Mouse (Mus musculus) forelimb bud, embryonic 11.5 days (tissue): ENCODE results near the gene Chid1.

Experiments
- DNase-seq: peaks from one replicate; pipeline ENCODE4 v3.0.0-alpha.2; 2012; ENCODE audit warnings: low read depth, low spot score

Gene Chid1

DNA sequence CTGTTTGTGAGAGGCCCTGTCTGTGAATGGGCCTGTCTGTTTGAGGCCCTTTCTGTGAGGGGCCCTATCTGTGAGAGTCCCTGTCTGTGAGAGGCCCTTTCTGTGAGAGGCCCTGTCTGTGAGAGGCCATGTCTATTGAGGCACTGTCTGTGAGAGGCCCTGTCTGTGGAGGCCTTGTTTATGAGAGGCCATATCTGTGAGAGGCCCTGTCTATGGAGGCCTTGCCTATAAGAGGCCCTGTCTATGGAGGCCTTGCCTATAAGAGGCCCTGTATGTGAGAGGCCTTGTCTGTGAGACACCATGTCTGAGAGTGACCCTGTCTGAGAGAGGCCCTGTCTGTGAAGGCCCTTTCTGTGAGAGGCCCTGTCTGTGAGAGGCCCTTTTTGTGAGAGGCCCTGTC, 31.5 kb downstream of the Chid1 start:
- no peak for DNase-seq

DNA sequence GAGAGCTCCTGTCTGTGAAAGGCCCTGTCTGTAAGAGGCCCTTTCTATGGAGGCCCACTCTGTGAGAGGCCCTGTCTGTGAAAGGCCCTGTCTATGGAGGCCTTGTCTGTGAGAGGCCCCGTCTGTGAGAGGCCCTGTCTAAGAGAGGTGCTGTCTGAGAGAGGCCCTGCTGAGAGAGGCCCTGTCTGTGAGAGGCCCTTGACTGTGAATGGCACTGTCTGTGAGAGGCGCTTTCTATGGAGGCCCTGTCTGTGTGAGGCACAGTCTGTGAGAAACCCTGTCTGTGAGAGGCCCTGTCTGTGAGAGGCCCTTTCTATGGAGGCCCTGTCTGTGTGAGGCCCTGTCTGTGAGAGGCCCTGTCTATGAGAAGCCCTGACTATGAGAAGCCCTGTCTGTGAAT, 33.4 kb downstream of the Chid1 start:
- no peak for DNase-seq

GRCm38 (mm10) chr7:141502556-141502905, 37.1 kb downstream of the Chid1 start:
- no peak for DNase-seq

- no peak for DNase-seq
These were observed 37.7 kb downstream of the Chid1 start for GRCm38 (mm10) chr7:141501820-141502555.

- no peak for DNase-seq
These were observed 42.1 kb downstream of the Chid1 start for GRCm38 (mm10) chr7:141497600-141497999.

GRCm38 (mm10) chr7:141495940-141496339, 43.7 kb downstream of the Chid1 start:
- no peak for DNase-seq

GRCm38 (mm10) chr7:141495379-141495778, 44.3 kb downstream of the Chid1 start:
- no peak for DNase-seq

DNA sequence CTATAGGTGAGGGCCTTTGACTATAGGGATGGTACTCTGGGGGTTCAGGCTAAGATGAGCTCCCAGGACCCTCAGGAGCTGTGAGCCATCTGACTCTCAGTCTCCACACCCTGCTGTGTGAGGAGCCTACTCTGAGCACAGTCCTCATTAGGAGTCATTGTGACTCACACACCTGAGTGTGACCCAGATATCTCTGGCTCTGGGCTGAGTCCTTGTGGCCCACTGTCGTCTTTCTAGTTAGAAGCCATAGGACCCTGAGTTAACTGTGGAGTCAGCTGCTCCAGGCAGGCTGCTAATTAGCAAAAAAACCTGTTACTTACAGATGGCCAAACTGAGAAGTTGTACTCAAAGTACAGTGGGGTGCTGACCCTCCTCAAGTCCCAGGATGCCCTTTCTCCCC, 45.9 kb downstream of the Chid1 start:
- DNase-seq, result no peak

DNA sequence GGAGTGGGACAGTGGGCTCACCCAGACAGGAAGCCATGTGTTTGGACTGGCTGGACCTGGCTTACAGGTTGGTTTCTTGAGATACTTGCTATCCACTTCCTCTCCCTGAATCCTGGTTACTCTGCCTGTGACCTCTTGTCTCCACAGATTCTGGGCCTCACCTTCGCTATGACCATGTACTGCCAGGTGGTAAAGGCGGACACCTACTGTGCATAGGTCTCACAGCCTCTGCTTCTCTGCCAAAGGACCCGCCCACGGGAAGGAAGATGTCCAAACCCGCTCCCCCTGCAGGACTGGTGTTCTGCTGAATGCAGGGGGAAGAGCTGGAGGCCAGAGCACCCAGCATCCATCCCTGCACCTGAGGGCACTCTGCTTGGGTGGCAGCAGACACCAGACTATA, 46.9 kb downstream of the Chid1 start:
- no peak for DNase-seq

DNA sequence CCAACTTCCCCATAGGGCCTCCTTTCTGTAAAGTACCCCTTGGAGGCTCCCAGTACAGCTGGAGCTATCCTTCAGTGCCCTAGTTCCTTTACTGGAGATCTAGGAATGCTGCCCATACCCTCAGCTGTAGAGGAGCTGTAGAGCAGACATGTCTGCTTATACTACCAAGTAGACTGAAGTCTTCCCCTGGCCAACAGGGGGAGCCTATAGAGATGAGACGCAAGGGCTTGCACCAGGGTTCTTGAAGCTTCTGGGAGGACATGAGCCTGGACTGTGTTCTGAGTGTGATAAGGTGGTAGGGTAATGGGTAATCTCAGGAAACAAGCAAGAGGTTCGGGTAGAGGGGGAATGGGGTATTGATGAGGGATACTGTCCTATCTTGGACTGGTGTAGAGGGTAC, 48.5 kb downstream of the Chid1 start:
- no peak for DNase-seq

- DNase-seq, result no peak
These were observed 52.5 kb downstream of the Chid1 start for GRCm38 (mm10) chr7:141487141-141487540.

DNA sequence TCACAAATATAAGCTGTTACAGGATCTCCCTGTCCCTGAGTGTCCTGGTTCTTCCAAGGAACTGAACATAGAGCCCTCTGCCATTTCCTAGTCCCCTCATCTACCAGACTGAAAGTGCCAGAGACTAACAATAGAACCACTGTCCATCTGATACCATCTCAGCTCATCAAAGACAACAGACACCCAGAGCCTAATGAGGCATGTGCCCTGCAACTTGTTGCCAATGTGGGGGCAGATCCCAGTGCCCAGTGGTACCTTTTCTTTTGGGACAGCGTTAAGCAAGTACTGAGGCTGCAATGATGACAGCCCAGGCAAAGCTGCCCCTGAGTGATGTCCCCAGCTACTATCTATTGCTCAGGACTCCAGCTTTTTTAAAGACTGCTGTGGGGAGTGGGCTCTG, 53.4 kb downstream of the Chid1 start:
- no peak for DNase-seq

- DNase-seq, result no peak
These were observed 54.1 kb downstream of the Chid1 start for GRCm38 (mm10) chr7:141485606-141486005.

DNA sequence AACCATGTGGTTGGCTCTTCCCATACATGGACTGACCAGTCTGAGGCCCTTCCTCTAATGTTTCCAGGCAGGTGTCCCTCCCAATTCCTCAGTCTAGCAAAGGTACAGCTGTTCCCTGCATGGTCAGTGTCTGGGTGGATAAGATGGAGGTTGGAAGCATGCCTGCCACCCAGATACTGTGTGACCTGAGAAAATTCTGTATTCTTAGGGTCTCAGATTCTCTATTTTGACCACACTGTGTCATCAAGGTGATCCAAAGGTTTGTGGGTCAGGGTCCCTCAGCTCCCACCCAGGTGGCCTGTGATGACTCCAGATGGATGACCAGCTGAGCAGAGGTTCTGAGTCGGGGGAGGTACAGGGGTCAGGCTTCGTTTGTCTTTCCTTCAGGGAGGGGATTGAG, 54.5 kb downstream of the Chid1 start:
- DNase-seq, result no peak

DNA sequence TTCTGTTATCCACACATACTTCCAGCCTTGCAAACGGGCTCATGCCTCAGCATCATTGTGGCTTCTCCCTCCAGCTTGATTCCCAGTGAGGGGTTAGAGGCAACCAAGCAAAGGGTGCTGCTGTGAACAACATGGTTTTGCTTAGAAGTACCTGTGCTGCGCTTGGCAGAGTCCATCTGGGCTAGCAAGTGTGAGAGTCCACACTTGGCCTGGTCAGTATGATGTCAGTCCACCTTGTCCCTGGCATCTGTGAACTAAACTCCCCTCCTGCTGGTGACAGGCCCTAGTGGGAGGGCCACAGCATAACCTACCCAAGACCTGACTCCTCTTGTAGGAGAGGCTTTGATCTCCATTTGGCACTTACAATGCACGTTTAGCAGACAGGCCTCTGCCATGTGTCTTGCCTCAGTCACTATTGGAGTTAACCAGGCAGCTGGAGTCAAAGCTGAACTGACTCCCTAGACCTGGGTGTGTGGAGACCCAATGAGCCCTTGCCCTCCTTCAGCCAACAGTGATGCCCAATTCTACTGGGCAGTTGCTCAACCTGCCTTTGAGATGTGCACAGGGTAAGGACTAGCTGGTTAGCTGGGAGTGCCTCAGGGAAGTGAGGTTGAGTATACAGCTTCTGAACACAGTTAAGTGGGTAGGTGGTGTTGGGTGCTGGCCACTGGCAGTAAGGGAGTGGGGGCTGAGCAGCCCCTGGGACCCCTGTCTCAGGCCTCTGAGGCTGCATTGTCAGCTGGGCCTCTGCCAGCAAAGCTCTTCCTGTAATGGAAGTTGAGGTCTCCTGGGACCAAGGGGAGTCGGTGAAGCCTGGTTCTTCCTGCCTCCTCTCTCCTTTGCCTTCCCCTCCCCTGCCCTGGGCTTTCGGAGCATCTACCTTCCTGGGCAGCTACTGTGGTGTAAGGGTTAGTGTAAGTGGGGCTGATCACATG, 55.2 kb downstream of the Chid1 start:
- no peak for DNase-seq

GRCm38 (mm10) chr7:141483114-141483653, 56.5 kb downstream of the Chid1 start:
- no peak for DNase-seq

DNA sequence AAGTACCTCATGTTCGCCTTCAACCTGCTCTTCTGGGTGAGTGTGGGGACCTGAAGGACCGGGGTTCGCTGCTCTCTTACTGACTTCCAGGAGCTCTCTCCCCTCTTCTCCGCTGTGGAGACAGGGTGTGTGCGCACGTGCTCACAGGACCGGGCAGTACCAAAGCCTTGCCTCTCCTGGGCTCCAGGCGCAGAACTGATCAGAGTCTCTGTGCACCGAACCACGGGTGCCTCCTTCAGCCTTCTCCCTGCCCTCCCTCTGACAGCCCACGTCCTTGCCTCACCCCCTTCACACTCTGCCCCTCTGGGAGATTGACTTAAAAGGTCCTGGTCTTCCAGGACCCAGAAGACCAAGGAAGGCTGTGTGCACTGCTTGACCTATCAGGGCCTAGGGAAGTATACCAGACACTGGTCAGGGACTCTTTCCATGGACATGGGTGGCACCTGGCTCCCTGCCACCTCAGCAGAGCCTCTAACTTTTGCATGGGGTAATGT, 57.1 kb downstream of the Chid1 start:
- no peak for DNase-seq

DNA sequence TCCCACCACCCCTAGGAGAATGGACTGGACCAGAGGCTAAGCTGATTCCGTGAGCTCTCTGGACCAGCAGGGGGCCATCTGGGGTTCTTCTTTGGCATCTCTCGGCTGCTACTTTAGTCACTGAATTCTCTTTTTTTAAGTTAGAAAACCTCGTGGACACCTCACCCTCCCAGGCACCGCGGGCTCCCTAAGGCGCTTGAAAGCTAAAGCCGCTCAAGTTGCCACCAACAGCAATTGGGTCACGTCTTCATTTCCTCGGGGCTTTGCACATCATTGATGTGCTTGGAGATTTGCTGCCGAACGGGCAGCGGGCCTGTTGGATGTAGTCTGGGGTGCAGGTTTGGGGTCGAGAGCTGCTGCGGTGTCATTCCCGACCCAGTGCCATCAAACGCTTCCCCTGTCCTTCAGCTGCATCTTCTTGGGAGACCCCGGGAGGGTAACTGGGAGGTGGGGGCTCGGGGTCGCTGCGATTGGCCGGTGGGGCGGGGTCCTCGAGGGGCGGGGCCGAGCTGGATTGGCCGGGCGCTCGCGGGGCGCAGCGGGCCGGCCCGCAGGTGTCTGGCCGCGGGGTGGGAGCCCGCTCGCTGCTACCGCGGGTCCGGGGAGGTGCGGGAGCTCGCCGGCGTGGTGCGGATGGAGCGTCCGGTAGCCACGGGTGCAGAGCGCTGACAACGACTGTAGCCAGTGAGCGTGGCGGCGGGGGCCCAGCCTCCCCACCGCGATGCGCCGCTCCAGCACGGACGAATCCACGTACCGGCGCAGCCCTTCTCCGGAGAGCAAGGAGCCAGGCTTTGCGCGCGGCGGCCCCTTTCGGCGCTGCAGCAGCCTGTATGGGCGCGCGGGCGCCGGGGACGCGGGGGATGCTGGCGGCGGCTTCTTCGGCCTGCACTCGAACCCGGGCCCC, 57.9 kb downstream of the Chid1 start:
- no peak for DNase-seq

DNA sequence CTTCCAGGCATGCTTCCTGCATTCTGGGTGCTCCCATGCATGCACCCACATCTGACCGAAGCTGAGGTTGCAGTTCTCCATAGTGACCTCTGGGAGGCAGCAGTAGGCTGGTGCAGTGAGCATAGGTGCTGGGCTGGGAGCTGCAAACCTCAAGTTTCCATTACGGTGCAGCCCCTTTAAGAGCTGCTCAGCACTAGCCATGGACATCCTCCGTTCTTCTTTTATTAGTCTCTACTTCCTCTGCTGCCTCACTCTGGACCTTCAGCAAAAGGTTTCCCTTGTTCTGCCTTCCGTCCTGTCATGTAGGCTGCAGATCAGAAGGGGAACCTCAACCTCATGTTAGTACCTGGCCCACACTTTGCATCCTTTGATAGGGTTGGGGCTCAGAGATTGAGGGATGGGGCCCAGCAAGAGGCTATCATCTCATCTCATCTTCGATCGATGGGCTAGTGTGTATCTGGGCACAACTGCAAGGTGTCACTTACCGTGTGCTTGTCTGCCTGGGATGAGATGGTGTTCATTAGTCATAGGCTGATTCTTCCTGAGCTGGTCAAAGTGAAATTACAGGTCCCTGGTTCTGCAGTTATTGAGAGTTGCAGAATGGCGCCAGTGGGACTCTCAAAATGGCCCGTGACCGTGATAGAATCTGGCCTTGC, 58.7 kb downstream of the Chid1 start:
- DNase-seq, result peak; percentile 80

GRCm38 (mm10) chr7:141478270-141478748, 61.3 kb downstream of the Chid1 start:
- no peak for DNase-seq
